Mouse (Mus musculus) heart, adult 2 months (tissue): ENCODE measurements at regions not wholly inside any gene's neighbourhood (a gene's known extent, or its start where the extent isn't known, plus 50 kb on each side); places are given as distances from the start of the nearest gene placed in this dataset.

Experiments
- CTCF ChIP-seq: fragments of 200-600 bp; IDR thresholded peaks from 2 replicates; pipeline ENCODE4 v1.8.1; 2022; ENCODE audit warnings: antibody characterized with exemption, mild to moderate bottlenecking, moderate library complexity
- EP300 ChIP-seq: fragments of 200-500 bp; IDR thresholded peaks from 2 replicates; pipeline ENCODE4 v1.6.1; 2011; ENCODE audit warnings: low read depth, low read length, control low read depth; ENCODE audit not compliant: insufficient read depth

DNA sequence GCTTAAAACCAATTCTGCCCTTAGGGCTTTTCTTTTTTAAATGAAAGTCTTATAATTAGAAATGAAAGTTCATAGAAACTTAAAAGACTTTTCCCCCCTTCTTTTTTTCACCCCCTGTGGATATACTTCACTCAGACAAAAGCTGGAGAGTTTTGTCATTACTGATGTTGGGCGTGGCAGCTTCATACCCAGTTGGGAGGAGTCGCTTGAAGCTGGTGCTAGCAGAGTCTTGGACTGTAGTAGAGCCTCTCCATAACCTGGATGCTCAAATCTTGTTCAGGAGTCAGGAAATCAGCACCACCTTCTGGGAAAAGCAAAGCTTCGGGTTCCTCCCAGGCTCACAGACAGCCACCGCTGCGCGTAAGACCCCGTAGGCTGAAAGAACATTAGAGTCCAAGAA, 85.7 kb downstream of the Pthlh start:
- TF ChIP-seq EP300 (no peak), CTCF (no peak)
